Mouse (Mus musculus) c-Kit-negative CD71-positive TER-119-positive erythroid progenitor cells, embryonic 14.5 days (primary cell): ENCODE data around the gene BC051142.
"Not testable (repeated sequence)": the region's sequence is repeated elsewhere in the genome, so short reads cannot be mapped to it uniquely, and the experiment has no call there.

Source experiments
- DNase-seq: peaks from one replicate; pipeline ENCODE4 v3.0.0-alpha.2; 2013; ENCODE audit warnings: low read depth, low spot score

Gene BC051142

GRCm38 (mm10) chr17:34398058-34398710 lies 436 bp upstream of the BC051142 start:
- DNase-seq = no peak

- DNase-seq = no peak
Measured at GRCm38 (mm10) chr17:34399394-34399715, 735 bp downstream of the BC051142 start.

DNA sequence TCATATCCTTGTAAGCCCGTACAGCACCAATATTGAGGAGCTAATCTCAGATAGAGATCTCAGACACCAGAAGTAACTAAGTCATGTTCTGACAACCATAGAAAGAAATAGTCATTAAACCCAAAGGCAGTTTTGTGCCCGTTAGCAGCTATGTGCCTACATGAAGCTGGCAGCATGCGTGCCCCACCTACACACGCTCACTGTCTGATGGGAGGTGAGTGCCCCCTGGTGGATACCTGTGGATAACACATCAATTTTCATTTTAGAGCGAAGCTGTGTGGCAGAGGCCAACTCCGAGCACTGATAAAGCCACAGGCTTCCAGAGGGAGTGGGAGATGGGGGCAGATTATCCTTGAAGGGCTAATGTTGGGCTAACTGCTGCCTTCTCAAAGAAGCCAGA lies 12.5 kb downstream of the BC051142 start:
- no peak for DNase-seq

GRCm38 (mm10) chr17:34420014-34420413 lies 21.4 kb downstream of the BC051142 start:
- DNase-seq = no peak

- no peak for DNase-seq
Measured at GRCm38 (mm10) chr17:34427597-34427996, 29.0 kb downstream of the BC051142 start.

GRCm38 (mm10) chr17:34437120-34437519 lies 38.5 kb downstream of the BC051142 start:
- no peak for DNase-seq

GRCm38 (mm10) chr17:34437606-34438005 lies 39.0 kb downstream of the BC051142 start:
- no peak for DNase-seq

DNA sequence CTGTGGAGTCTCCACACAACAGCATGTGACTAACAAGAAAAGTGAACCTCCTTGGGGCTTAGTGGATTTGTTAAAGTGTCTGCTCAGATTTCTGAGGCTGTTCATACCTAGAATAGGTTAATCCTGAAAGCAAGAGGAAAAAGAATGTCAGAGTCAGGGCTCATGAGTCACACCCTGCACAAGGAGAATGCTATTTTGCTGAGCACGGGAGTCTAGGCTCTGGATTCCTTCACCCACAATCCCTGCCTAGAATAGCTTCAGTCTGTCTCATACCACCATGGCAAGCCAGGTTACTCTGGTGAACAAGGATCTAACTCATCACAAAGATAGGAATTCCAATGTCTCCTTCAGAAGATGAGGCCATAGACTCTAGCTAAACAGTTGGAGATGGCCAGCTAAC lies 40.0 kb downstream of the BC051142 start:
- DNase-seq = no peak

- DNase-seq = peak; percentile 4
Measured at GRCm38 (mm10) chr17:34439795-34440194, 41.2 kb downstream of the BC051142 start.

GRCm38 (mm10) chr17:34441990-34442389 lies 43.4 kb downstream of the BC051142 start:
- DNase-seq = no peak

- no peak for DNase-seq
Measured at GRCm38 (mm10) chr17:34448473-34449041, 49.9 kb downstream of the BC051142 start.

DNA sequence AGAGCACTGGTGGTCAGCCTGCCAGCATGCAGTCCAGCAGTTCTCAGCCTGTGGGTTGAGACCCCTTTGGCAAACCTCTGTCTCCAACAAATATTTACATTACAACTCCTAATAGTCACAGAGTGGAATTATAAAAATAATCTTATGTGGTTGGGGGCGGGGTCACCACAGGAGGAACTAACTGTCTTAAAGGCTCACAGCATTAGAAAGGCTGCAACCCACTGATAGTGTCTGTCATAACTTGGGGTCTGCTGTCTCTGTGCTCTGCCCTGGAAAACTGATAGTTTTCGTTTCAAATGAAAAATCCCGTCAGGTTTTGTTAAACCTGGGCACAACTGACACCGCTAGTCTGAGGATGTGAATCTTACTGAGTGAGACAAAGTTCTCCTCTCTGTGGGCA lies 59.0 kb downstream of the BC051142 start:
- no peak for DNase-seq

GRCm38 (mm10) chr17:34459255-34459654 lies 60.6 kb downstream of the BC051142 start:
- DNase-seq = no peak

DNA sequence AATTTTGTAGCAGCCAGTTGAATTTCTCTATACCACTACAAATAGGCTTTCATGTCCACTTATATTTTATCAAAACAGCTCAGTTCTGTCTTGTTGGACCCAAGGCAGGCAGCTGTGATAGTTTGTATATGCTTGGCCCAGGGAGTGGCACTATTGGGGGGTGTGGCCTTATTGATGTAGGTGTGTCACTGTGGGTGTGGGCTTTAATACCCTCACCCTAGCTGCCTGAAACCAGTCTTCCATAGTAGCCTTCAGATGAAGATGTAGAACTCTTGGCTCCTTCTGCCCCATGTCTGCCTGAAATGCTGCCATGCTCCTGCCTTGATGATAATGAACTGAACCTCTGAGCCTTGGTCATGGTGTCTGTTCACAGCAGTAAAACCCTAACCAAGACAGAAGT lies 67.3 kb downstream of the BC051142 start:
- not testable (repeated sequence) for DNase-seq

- DNase-seq = no peak
Measured at GRCm38 (mm10) chr17:34470491-34470890, 71.9 kb downstream of the BC051142 start.

- no peak for DNase-seq
Measured at GRCm38 (mm10) chr17:34475060-34475459, 76.4 kb downstream of the BC051142 start.

- DNase-seq = no peak
Measured at GRCm38 (mm10) chr17:34476427-34476826, 77.8 kb downstream of the BC051142 start.

DNA sequence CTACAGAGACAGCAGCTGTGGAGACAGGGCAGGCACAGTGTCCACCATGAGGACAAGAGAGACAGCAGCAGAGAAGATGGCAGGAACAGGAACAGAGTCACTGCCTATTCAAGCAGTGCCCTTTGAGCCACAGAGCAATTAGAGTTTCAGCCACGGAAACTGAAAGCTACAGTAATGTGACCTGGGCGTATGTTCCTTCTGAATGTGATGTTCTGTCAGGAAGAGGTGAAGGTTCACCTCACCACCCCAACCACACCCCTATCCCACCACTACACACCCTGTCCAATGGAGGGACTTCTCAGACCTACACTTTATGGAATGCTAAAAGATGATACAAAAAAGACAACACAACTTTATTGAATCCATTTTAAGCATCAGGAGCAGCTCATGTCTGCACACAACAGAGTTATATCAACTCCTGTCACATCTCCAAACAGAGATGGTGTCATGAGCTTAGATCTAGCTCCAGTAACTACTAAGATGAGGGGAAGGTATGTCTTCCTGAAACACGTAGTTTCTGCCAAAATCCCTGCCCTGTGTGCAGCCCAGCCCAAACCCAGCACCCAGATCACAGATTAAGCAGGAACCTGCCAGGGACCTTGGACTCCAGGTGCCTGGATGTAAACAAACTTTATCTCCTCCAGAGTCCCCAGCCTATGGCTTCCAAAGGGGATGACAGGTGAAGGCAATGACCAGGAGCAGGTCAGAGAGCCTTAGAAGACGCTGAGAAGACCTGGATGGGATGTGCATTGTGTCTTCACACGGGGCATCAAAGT lies 78.8 kb downstream of the BC051142 start, which contains the start of gene Btnl4:
TSS of gene Btnl4 (minus strand) at position 81 of the 776 bp plus-strand sequence.
- not testable (repeated sequence) for DNase-seq

DNA sequence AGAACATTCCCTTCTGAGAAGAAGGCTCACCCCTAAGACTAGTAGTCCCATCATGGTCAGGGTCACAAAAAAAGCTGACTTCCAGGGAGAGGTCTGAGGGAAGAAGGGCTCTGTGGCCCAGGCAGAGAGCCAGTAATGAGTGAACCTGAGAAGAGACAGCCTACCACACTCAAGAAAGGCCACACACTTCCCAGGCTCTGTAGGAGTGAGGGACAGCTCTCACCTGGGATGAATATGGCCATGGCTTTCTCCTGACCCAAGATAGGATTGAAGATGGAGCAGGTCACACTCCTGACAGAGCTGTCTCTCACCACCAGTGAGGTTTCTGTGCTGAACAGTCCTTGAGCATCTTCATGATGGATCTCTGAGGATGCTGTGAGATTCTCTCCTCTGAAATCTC lies 94.2 kb downstream of the BC051142 start:
- DNase-seq = no peak

GRCm38 (mm10) chr17:34495156-34495555 lies 96.5 kb downstream of the BC051142 start:
- not testable (repeated sequence) for DNase-seq

DNA sequence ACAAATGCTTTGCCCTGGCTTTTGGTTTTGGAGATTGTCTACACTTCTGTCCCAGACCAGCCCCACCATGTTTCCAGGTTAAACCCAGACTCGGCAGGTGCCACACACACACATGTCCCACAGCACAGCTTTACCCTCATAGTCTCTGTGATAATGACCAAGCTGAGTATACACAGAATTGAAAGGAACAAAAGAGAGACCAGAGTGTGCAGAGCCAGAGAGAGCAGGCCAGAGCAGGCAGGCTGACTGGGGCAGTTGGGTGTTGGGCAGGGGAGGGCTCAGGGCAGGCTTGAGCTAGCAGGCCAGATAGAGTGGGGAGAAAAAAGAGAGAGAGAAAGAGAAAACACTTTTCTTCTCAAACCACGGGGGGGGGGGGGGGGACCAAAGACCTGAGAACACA lies 97.9 kb downstream of the BC051142 start:
- DNase-seq = no peak

GRCm38 (mm10) chr17:34497319-34497718 lies 98.7 kb downstream of the BC051142 start:
- DNase-seq = not testable (repeated sequence)

DNA sequence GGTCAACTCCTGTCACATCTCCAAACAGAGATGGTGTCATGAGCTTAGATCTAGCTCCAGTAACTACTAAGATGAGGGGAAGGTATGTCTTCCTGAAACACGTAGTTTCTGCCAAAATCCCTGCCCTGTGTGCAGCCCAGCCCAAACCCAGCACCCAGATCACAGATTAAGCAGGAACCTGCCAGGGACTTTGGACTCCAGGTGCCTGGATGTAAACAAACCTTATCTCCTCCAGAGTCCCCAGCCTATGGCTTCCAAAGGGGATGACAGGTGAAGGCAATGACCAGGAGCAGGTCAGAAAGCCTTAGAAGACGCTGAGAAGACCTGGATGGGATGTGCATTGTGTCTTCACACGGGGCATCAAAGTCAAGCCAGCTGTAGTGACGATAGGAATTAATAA lies 99.1 kb downstream of the BC051142 start:
- DNase-seq = not testable (repeated sequence)
